In the genomic region with DNA sequence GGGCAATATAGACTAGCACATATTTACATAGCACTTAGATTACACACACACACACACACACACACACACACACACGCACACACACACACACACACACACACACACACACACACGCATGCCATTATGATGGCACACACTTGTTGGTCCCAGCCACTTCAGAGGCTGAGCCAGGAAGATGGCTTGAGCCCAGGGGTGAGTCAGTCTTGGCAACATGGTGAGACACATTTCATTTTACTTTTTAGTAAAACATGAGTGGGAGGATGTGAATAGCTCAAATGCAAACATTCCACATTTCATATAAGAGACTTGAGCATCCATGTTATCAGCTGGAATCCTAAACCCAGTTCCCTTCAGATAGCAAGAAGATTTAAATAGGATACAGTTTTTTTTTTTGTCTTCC, we compare ENCODE assay signal across 16 mouse cellular contexts. TPM values are rescaled to one million over a fixed set of nuclear protein-coding genes. Genes with fewer than 3 reads are reported as not detected.
DNase-seq lines count a peak whose midpoint lies in the region; ATAC-seq and TF ChIP-seq lines count a peak whose summit lies in the region.
"Had no signal": no experiment of that assay in that cellular context is flagged by ENCODE, and none has a peak within 500 bp of the region (broad histone marks: within the 10 kb centered on the region; RNA-seq: fewer than 3 reads in every experiment).

No protein-coding gene starts in this region.

- ATAC-seq in lung, embryonic 16.5 days (ENCODE audit: low read depth): peak; percentile 24; the same call in 1 of the 2 replicates
- ATAC-seq: forebrain, embryonic 15.5 days; midbrain, embryonic 13.5 days; Patski had no signal

- H3K27me3 ChIP-seq in lung, embryonic 16.5 days (ENCODE audit: control insufficient read depth, insufficient read depth, low read depth, low read length): no peaks in the 10 kb centered on the region
- H3K27me3 ChIP-seq: embryonic facial prominence, embryonic 15.5 days; forebrain, embryonic 15.5 days; midbrain, embryonic 13.5 days; Patski had no signal

- H3K9ac ChIP-seq in lung, embryonic 16.5 days (ENCODE audit: low read length): no peak overlapping the region
- H3K9ac ChIP-seq: embryonic facial prominence, embryonic 15.5 days; forebrain, embryonic 15.5 days; midbrain, embryonic 13.5 days had no signal

- DNase-seq in gastrocnemius, adult 2 months: peak; percentile 65
- no peak for DNase-seq in gastrocnemius, postnatal 25 days
- no peak for DNase-seq in lung, adult 2 months
- peak; percentile 61 for DNase-seq in fibroblast of lung, adult 2 months (ENCODE audit: low read depth)
- peak; percentile 34 for DNase-seq in lung, postnatal 14 days
- no peak for DNase-seq in urinary bladder, adult 18-20 months (ENCODE audit: low spot score in 2 of 2)
- DNase-seq: adrenal gland, postnatal 14 days; cerebellum, adult 11 months; kidney, postnatal 10 days; spleen, adult 18-20 months had no signal

- H3K36me3 ChIP-seq in lung, embryonic 16.5 days (ENCODE audit: control insufficient read depth, insufficient read depth, low read length): peaks cover 2% of the 10 kb centered on the region; the same call in 1 of the 2 replicates

- H3K9me3 ChIP-seq in lung, embryonic 16.5 days (ENCODE audit: control insufficient read depth, low read length): no peaks in the 10 kb centered on the region
- H3K9me3 ChIP-seq: embryonic facial prominence, embryonic 15.5 days; forebrain, embryonic 15.5 days; limb, embryonic 10.5 days; midbrain, embryonic 13.5 days had no signal

- H3K4me3 ChIP-seq in gastrocnemius, adult 2 months: no peak overlapping the region
- no peak overlapping the region for H3K4me3 ChIP-seq in lung, embryonic 16.5 days (ENCODE audit: low read length)
- no peak overlapping the region for H3K4me3 ChIP-seq in lung, adult 2 months (replicated peaks; ENCODE audit: extremely low read depth, low read depth, low read length)
- H3K4me3 ChIP-seq: embryonic facial prominence, embryonic 15.5 days; forebrain, embryonic 15.5 days; limb, embryonic 10.5 days; midbrain, embryonic 13.5 days had no signal

- no peak overlapping the region for H3K27ac ChIP-seq in gastrocnemius, adult 2 months
- H3K27ac ChIP-seq in lung, embryonic 16.5 days (ENCODE audit: low read length): no peak overlapping the region; the same call in 1 of the 2 replicates
- H3K27ac ChIP-seq: forebrain, embryonic 15.5 days; limb, embryonic 10.5 days; midbrain, embryonic 13.5 days had no signal

- no peak for TF ChIP-seq POLR2A in lung, adult 2 months (IDR thresholded peaks at IDR 0.05; ENCODE audit: borderline replicate concordance, extremely low read depth, low read depth, low read length)

- no peak for TF ChIP-seq CTCF in gastrocnemius, adult 2 months (IDR thresholded peaks at IDR 0.05)
- TF ChIP-seq CTCF in lung, adult 2 months (IDR thresholded peaks at IDR 0.05; ENCODE audit: insufficient read depth, low read length): no peak

- H3K4me2 ChIP-seq in lung, embryonic 16.5 days (ENCODE audit: low read depth, low read length): no peak overlapping the region
- H3K4me2 ChIP-seq: embryonic facial prominence, embryonic 15.5 days; forebrain, embryonic 15.5 days; midbrain, embryonic 13.5 days had no signal

- peaks cover 19% of the 10 kb centered on the region for H3K4me1 ChIP-seq in lung, embryonic 16.5 days (replicated peaks; ENCODE audit: control insufficient read depth, insufficient read depth, low read length)
- no peaks in the 10 kb centered on the region for H3K4me1 ChIP-seq in lung, adult 2 months (ENCODE audit: control insufficient read depth, insufficient read depth, low read length)
- H3K4me1 ChIP-seq: forebrain, embryonic 15.5 days; midbrain, embryonic 13.5 days had no signal

- 52% methylated on average over 2 of the region's 2 CpGs for WGBS in lung, embryonic 16.5 days
- 60% methylated on average over 2 of the region's 2 CpGs for WGBS in lung, adult 2 months

- intact Hi-C loops in gastrocnemius, adult 2 months (cut with DNase I): no loop called here

RNA-seq across cellular contexts. Expression of gene F2r, which starts 15.1 kb away (rescaled TPM):
- total RNA-seq in gastrocnemius, adult 2 months (2021): 10 to 100 TPM in 1 of 2 experiments, 1 to 10 TPM in 1; 3.7 to 12.4 TPM
- total RNA-seq in gastrocnemius, postnatal 25 days (2021): 1 to 10 TPM; 6.1 to 7.9 TPM
- polyA plus RNA-seq in lung, embryonic 16.5 days (2015; fragmentation: Nextera tagmentation; extraction: Ambion mirVana): 123 and 124 TPM in 2 replicates
- 116 TPM in 2 replicates for polyA plus RNA-seq in lung, adult 2 months (2012; rRNA removed)

Comparison
In these comparisons a context has a peak if more than half of its experiments do, and no peak if none do; other contexts are left out.
1. DNase-seq: peak in gastrocnemius, adult 2 months (single experiment), fibroblast of lung, adult 2 months (single experiment) and lung, postnatal 14 days (single experiment); none in gastrocnemius, postnatal 25 days (single experiment), lung, adult 2 months (single experiment) and urinary bladder, adult 18-20 months (0 of 2).